Mouse (Mus musculus): Measurements from ENCODE around the gene Smad5. TPM values are rescaled to one million over a fixed set of nuclear protein-coding genes. Genes with fewer than 3 reads are reported as not detected.

Smad5 gene
- 21.4 and 22.4 TPM in 2 replicates for polyA plus RNA-seq (2012; rRNA removed)

GRCm38 (mm10) chr13:56702469-56703221 is at the start of gene Smad5:
TSS of gene Smad5 (plus strand) at chr13:56703010.
- Histone ChIP-seq H3K27me3 (ENCODE audit: control insufficient read depth, insufficient read depth, low read length) (no peaks in the 10 kb centered on the region), H3K27ac (ENCODE audit: insufficient read depth, low read length) (peak within 1 kb of the TSS; percentile 86), H3K4me1 (ENCODE audit: control insufficient read depth, insufficient read depth, low read length) (peaks cover 25% of the 10 kb centered on the region), H3K4me3 (replicated peaks; ENCODE audit: insufficient read depth, low read depth, low read length) (peak within 1 kb of the TSS; percentile 82)
- 5% methylated on average over 62 of the region's 62 CpGs for WGBS
- DNase-seq = peak; percentile 91
- TF ChIP-seq CTCF (IDR thresholded peaks at IDR 0.05; ENCODE audit: borderline replicate concordance, insufficient read depth, low read depth, low read length) (no peak), POLR2A (IDR thresholded peaks at IDR 0.05; ENCODE audit: borderline replicate concordance, insufficient read depth, low read length) (peak; percentile 83)

- no peaks in the 10 kb centered on the region for H3K27me3 ChIP-seq (ENCODE audit: control insufficient read depth, insufficient read depth, low read length)
- WGBS = 93% methylated on average over 5 of the region's 5 CpGs
- TF ChIP-seq CTCF (IDR thresholded peaks at IDR 0.05; ENCODE audit: borderline replicate concordance, insufficient read depth, low read depth, low read length) (no peak), POLR2A (IDR thresholded peaks at IDR 0.05; ENCODE audit: borderline replicate concordance, insufficient read depth, low read length) (no peak)
Observed at GRCm38 (mm10) chr13:56654176-56654575, 48.6 kb upstream of the Smad5 start.

GRCm38 (mm10) chr13:56657946-56658512 is 44.8 kb upstream of the Smad5 start:
- H3K4me1 ChIP-seq (ENCODE audit: control insufficient read depth, insufficient read depth, low read length) = no peaks in the 10 kb centered on the region
- DNase-seq = peak; percentile 50 to 67
- H3K4me3 ChIP-seq (replicated peaks; ENCODE audit: insufficient read depth, low read depth, low read length) = no peak overlapping the region
- 33% methylated on average over 7 of the region's 7 CpGs for WGBS
- H3K27ac ChIP-seq (ENCODE audit: insufficient read depth, low read length) = no peak overlapping the region
- peak; percentile 70 for TF ChIP-seq CTCF (IDR thresholded peaks at IDR 0.05; ENCODE audit: borderline replicate concordance, insufficient read depth, low read depth, low read length)
- no peak for TF ChIP-seq POLR2A (IDR thresholded peaks at IDR 0.05; ENCODE audit: borderline replicate concordance, insufficient read depth, low read length)
- H3K27me3 ChIP-seq (ENCODE audit: control insufficient read depth, insufficient read depth, low read length) = no peaks in the 10 kb centered on the region

More at GRCm38 (mm10) chr13:56654176-56654575, 48.6 kb upstream of the Smad5 start:
- DNase-seq = no peak
- Histone ChIP-seq H3K4me1 (ENCODE audit: control insufficient read depth, insufficient read depth, low read length) (no peaks in the 10 kb centered on the region), H3K4me3 (replicated peaks; ENCODE audit: insufficient read depth, low read depth, low read length) (no peak overlapping the region), H3K27ac (ENCODE audit: insufficient read depth, low read length) (no peak overlapping the region)

GRCm38 (mm10) chr13:56658931-56659330 is 43.9 kb upstream of the Smad5 start:
- Histone ChIP-seq H3K27me3 (ENCODE audit: control insufficient read depth, insufficient read depth, low read length) (no peaks in the 10 kb centered on the region), H3K4me3 (replicated peaks; ENCODE audit: insufficient read depth, low read depth, low read length) (no peak overlapping the region), H3K27ac (ENCODE audit: insufficient read depth, low read length) (no peak overlapping the region), H3K4me1 (ENCODE audit: control insufficient read depth, insufficient read depth, low read length) (no peaks in the 10 kb centered on the region)
- TF ChIP-seq CTCF (IDR thresholded peaks at IDR 0.05; ENCODE audit: borderline replicate concordance, insufficient read depth, low read depth, low read length) = no peak
- TF ChIP-seq POLR2A (IDR thresholded peaks at IDR 0.05; ENCODE audit: borderline replicate concordance, insufficient read depth, low read length) = no peak
- DNase-seq = no peak
- WGBS = 65% methylated on average over 6 of the region's 6 CpGs

DNA sequence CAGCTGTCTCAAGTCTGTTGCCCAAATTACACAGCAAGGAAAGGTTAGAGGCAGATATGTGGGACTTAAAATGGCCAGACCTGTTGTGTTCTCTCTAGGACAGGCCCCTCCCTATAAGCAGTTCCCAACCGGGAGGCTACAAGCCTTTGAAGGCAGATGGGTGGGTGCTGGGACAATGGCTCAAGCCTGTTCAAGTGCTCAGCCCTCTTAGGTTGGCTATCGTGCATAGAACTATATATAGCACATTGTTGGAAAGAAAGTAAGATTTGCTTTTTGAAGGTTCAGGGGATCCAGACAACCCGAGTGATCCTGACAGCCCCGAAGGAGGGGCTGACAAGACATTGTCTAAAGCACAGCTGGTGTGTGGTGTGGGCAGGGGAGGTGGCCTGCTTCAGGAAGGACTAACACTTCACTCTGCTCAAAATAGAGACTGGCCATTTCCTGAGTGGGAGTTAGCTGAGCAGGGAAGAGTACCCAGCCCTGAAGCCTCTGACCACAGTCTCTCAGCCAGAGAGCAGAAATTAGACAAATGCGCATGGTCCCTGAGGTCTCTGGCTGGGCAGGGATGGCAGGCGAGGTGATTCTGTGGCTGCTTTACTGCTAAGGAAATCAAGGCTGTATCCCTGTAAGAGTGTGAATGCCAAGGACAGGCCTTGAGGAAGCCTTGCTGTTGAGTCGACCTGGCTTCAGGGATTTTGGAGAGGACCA is 40.7 kb upstream of the Smad5 start:
- Histone ChIP-seq H3K4me3 (replicated peaks; ENCODE audit: insufficient read depth, low read depth, low read length) (no peak overlapping the region), H3K27ac (ENCODE audit: insufficient read depth, low read length) (no peak overlapping the region), H3K4me1 (ENCODE audit: control insufficient read depth, insufficient read depth, low read length) (no peaks in the 10 kb centered on the region; the same call in 1 of the 2 replicates), H3K27me3 (ENCODE audit: control insufficient read depth, insufficient read depth, low read length) (no peaks in the 10 kb centered on the region)
- TF ChIP-seq CTCF (IDR thresholded peaks at IDR 0.05; ENCODE audit: borderline replicate concordance, insufficient read depth, low read depth, low read length) (no peak), POLR2A (IDR thresholded peaks at IDR 0.05; ENCODE audit: borderline replicate concordance, insufficient read depth, low read length) (no peak)
- WGBS = 56% methylated on average over 7 of the region's 7 CpGs
- DNase-seq = no peak

- TF ChIP-seq CTCF (IDR thresholded peaks at IDR 0.05; ENCODE audit: borderline replicate concordance, insufficient read depth, low read depth, low read length) (no peak), POLR2A (IDR thresholded peaks at IDR 0.05; ENCODE audit: borderline replicate concordance, insufficient read depth, low read length) (no peak)
- 51% methylated on average over 17 of the region's 17 CpGs for WGBS
- peak in 1 of 2 experiments; percentile 36 for DNase-seq
Observed at GRCm38 (mm10) chr13:56664256-56665170, 38.3 kb upstream of the Smad5 start.

GRCm38 (mm10) chr13:56671206-56671605 is 31.6 kb upstream of the Smad5 start:
- Histone ChIP-seq H3K27me3 (ENCODE audit: control insufficient read depth, insufficient read depth, low read length) (no peaks in the 10 kb centered on the region; the same call in 1 of the 2 replicates), H3K4me3 (replicated peaks; ENCODE audit: insufficient read depth, low read depth, low read length) (no peak overlapping the region), H3K4me1 (ENCODE audit: control insufficient read depth, insufficient read depth, low read length) (no peaks in the 10 kb centered on the region), H3K27ac (ENCODE audit: insufficient read depth, low read length) (no peak overlapping the region)
- 42% methylated on average over 11 of the region's 11 CpGs for WGBS
- TF ChIP-seq POLR2A (IDR thresholded peaks at IDR 0.05; ENCODE audit: borderline replicate concordance, insufficient read depth, low read length) = no peak
- no peak for TF ChIP-seq CTCF (IDR thresholded peaks at IDR 0.05; ENCODE audit: borderline replicate concordance, insufficient read depth, low read depth, low read length)
- no peak for DNase-seq

More at GRCm38 (mm10) chr13:56664256-56665170, 38.3 kb upstream of the Smad5 start:
- Histone ChIP-seq H3K27me3 (ENCODE audit: control insufficient read depth, insufficient read depth, low read length) (no peaks in the 10 kb centered on the region), H3K4me1 (ENCODE audit: control insufficient read depth, insufficient read depth, low read length) (no peaks in the 10 kb centered on the region; the same call in 1 of the 2 replicates), H3K27ac (ENCODE audit: insufficient read depth, low read length) (no peak overlapping the region), H3K4me3 (replicated peaks; ENCODE audit: insufficient read depth, low read depth, low read length) (no peak overlapping the region)

Measured in cerebellum, adult 2 months (tissue).